Mouse (Mus musculus): Measurements from ENCODE around the gene Got2.

GRCm38 (mm10) chr8:95885271-95885841 lies 3.0 kb downstream of the Got2 start:
- no peak for TF ChIP-seq POLR2A (IDR thresholded peaks at IDR 0.05; ENCODE audit: control insufficient read depth in 1 of 2, insufficient read depth in 1 of 2, low read depth in 1 of 2, low read length in 2 of 2, poor library complexity in 1 of 2)
- no peak for TF ChIP-seq ZKSCAN1 (IDR thresholded peaks at IDR 0.05; ENCODE audit: low read depth, low read length)
- no peak for TF ChIP-seq CTCF (IDR thresholded peaks at IDR 0.05 in 2 of 3, conservative IDR thresholded peaks at IDR 0.05 in 1 of 3; ENCODE audit: control insufficient read depth in 1 of 3, insufficient read depth in 1 of 3, low read depth in 2 of 3, low read length in 3 of 3, poor library complexity in 1 of 3, severe bottlenecking in 1 of 3)
- no peak for TF ChIP-seq EP300 (IDR thresholded peaks at IDR 0.05; ENCODE audit: low read depth in 1 of 2, low read length in 2 of 2)
- TF ChIP-seq BHLHE40 (IDR thresholded peaks at IDR 0.05; ENCODE audit: borderline replicate concordance, low read depth, low read length) = no peak
